Mouse (Mus musculus) bone marrow macrophage, adult 2 months (primary cell): ENCODE data around the gene Aip.

Source experiments
- CTCF ChIP-seq: IDR thresholded peaks from 2 replicates; pipeline ENCODE4 v1.5.1; 2012; ENCODE audit warnings: low read depth, mild to moderate bottlenecking, low read length, moderate library complexity
- POLR2A ChIP-seq: IDR thresholded peaks from 2 replicates; pipeline ENCODE4 v1.6.1; 2012; ENCODE audit warnings: mild to moderate bottlenecking, low read depth, low read length, borderline replicate concordance

- TF ChIP-seq CTCF: no peak
- TF ChIP-seq POLR2A: no peak
Observed at GRCm38 (mm10) chr19:4148819-4149218, 23.2 kb upstream of the Aip start.
